Mouse (Mus musculus) mesoderm, embryonic 11.5 days (tissue): ENCODE data around the gene Acap2.
A peak's percentile ranks its signal among the peaks of the same experiment; 100 is the strongest.

Experiments used
- DNase-seq: peaks from one replicate; pipeline ENCODE4 v3.0.0-alpha.2; 2012; ENCODE audit warnings: low read depth, low spot score

Gene Acap2

GRCm38 (mm10) chr16:31169596-31169995 lies 31.4 kb downstream of the Acap2 start:
- DNase-seq: no peak

- no peak for DNase-seq
These were observed 33.1 kb downstream of the Acap2 start for GRCm38 (mm10) chr16:31167934-31168333.

- no peak for DNase-seq
These were observed 33.8 kb downstream of the Acap2 start for GRCm38 (mm10) chr16:31167017-31167887.

- no peak for DNase-seq
These were observed 35.1 kb downstream of the Acap2 start for GRCm38 (mm10) chr16:31165907-31166306.

GRCm38 (mm10) chr16:31165467-31165866 lies 35.6 kb downstream of the Acap2 start:
- DNase-seq: no peak

- no peak for DNase-seq
These were observed 36.9 kb downstream of the Acap2 start for GRCm38 (mm10) chr16:31164125-31164524.

GRCm38 (mm10) chr16:31160486-31160885 lies 40.6 kb downstream of the Acap2 start:
- DNase-seq: no peak

GRCm38 (mm10) chr16:31159491-31159890 lies 41.6 kb downstream of the Acap2 start:
- no peak for DNase-seq

GRCm38 (mm10) chr16:31149841-31150240 lies 51.2 kb downstream of the Acap2 start:
- DNase-seq: no peak

- no peak for DNase-seq
These were observed 52.2 kb downstream of the Acap2 start for GRCm38 (mm10) chr16:31148891-31149290.

- DNase-seq: no peak
These were observed 53.3 kb downstream of the Acap2 start for GRCm38 (mm10) chr16:31147766-31148165.

- no peak for DNase-seq
These were observed 59.1 kb downstream of the Acap2 start for GRCm38 (mm10) chr16:31141916-31142315.

- no peak for DNase-seq
These were observed 64.3 kb downstream of the Acap2 start for GRCm38 (mm10) chr16:31136616-31137253.

- peak; percentile 24 for DNase-seq
These were observed 65.5 kb downstream of the Acap2 start for GRCm38 (mm10) chr16:31135519-31135918.

- no peak for DNase-seq
These were observed 69.5 kb downstream of the Acap2 start for GRCm38 (mm10) chr16:31131531-31131930.

GRCm38 (mm10) chr16:31128116-31128515 lies 72.9 kb downstream of the Acap2 start:
- DNase-seq: no peak

- DNase-seq: no peak
These were observed 76.1 kb downstream of the Acap2 start for GRCm38 (mm10) chr16:31124991-31125390.

GRCm38 (mm10) chr16:31121612-31122011 lies 79.4 kb downstream of the Acap2 start:
- no peak for DNase-seq

- DNase-seq: no peak
These were observed 87.4 kb downstream of the Acap2 start for GRCm38 (mm10) chr16:31113596-31113995.

- DNase-seq: no peak
These were observed 99.7 kb downstream of the Acap2 start for GRCm38 (mm10) chr16:31101352-31101751.

GRCm38 (mm10) chr16:31099906-31100305 lies 101.1 kb downstream of the Acap2 start:
- DNase-seq: no peak

GRCm38 (mm10) chr16:31094036-31094435 lies 107.0 kb downstream of the Acap2 start:
- DNase-seq: no peak

- no peak for DNase-seq
These were observed 107.9 kb downstream of the Acap2 start for GRCm38 (mm10) chr16:31093186-31093585.
